Mouse (Mus musculus): ENCODE data around the gene Wdr91.
A peak's percentile ranks its signal among the peaks of the same experiment; 100 is the strongest.

The Wdr91 gene

GRCm38 (mm10) chr6:34919146-34919545 lies 8.5 kb upstream of the Wdr91 start:
- DNase-seq (ENCODE audit: low read depth, low spot score): no peak

GRCm38 (mm10) chr6:34914462-34914861 lies 3.8 kb upstream of the Wdr91 start:
- no peak for DNase-seq (ENCODE audit: low read depth, low spot score)

- DNase-seq (ENCODE audit: low read depth, low spot score): no peak
Observed at GRCm38 (mm10) chr6:34913341-34914040, 2.8 kb upstream of the Wdr91 start.

- no peak for DNase-seq (ENCODE audit: low read depth, low spot score)
Observed at GRCm38 (mm10) chr6:34909631-34910345, 888 bp downstream of the Wdr91 start.

- no peak for DNase-seq (ENCODE audit: low read depth, low spot score)
Observed at GRCm38 (mm10) chr6:34907696-34908260, 2.9 kb downstream of the Wdr91 start.

GRCm38 (mm10) chr6:34907121-34907614 lies 3.5 kb downstream of the Wdr91 start:
- no peak for DNase-seq (ENCODE audit: low read depth, low spot score)

GRCm38 (mm10) chr6:34906661-34907060 lies 4.0 kb downstream of the Wdr91 start:
- no peak for DNase-seq (ENCODE audit: low read depth, low spot score)

- DNase-seq (ENCODE audit: low read depth, low spot score): no peak
Observed at GRCm38 (mm10) chr6:34906125-34906524, 4.6 kb downstream of the Wdr91 start.

- no peak for DNase-seq (ENCODE audit: low read depth, low spot score)
Observed at GRCm38 (mm10) chr6:34904361-34904760, 6.3 kb downstream of the Wdr91 start.

GRCm38 (mm10) chr6:34903851-34904250 lies 6.8 kb downstream of the Wdr91 start:
- no peak for DNase-seq (ENCODE audit: low read depth, low spot score)

- no peak for DNase-seq (ENCODE audit: low read depth, low spot score)
Observed at GRCm38 (mm10) chr6:34903441-34903840, 7.2 kb downstream of the Wdr91 start.

- DNase-seq (ENCODE audit: low read depth, low spot score): no peak
Observed at GRCm38 (mm10) chr6:34902578-34902977, 8.1 kb downstream of the Wdr91 start.

GRCm38 (mm10) chr6:34901911-34902444 lies 8.7 kb downstream of the Wdr91 start:
- no peak for DNase-seq (ENCODE audit: low read depth, low spot score)

- no peak for DNase-seq (ENCODE audit: low read depth, low spot score)
Observed at GRCm38 (mm10) chr6:34900990-34901389, 9.7 kb downstream of the Wdr91 start.

- no peak for DNase-seq (ENCODE audit: low read depth, low spot score)
Observed at GRCm38 (mm10) chr6:34899127-34899526, 11.5 kb downstream of the Wdr91 start.

GRCm38 (mm10) chr6:34896168-34896780 lies 14.4 kb downstream of the Wdr91 start:
- no peak for DNase-seq (ENCODE audit: low read depth, low spot score)

- DNase-seq (ENCODE audit: low read depth, low spot score): no peak
Observed at GRCm38 (mm10) chr6:34895569-34895968, 15.1 kb downstream of the Wdr91 start.

- DNase-seq (ENCODE audit: low read depth, low spot score): no peak
Observed at GRCm38 (mm10) chr6:34889185-34889584, 21.5 kb downstream of the Wdr91 start.

GRCm38 (mm10) chr6:34887131-34887850 lies 23.4 kb downstream of the Wdr91 start:
- no peak for DNase-seq (ENCODE audit: low read depth, low spot score)

- no peak for DNase-seq (ENCODE audit: low read depth, low spot score)
Observed at GRCm38 (mm10) chr6:34884724-34885123, 26.0 kb downstream of the Wdr91 start.

GRCm38 (mm10) chr6:34879911-34880475 lies 30.7 kb downstream of the Wdr91 start:
- peak; percentile 34 for DNase-seq (ENCODE audit: low read depth, low spot score)
